Mouse (Mus musculus) forebrain, embryonic 13.5 days (tissue): ENCODE data around the gene Foxp1. TPM values are rescaled to one million over a fixed set of nuclear protein-coding genes. Genes with fewer than 3 reads are reported as not detected.

Experiments used
- ATAC-seq: fragments of 200-750 bp; cut with Nextera tagmentation; 2 replicates; pipeline ENCODE4 v1.8.0; 2017
- H3K27ac ChIP-seq: fragments of 300-500 bp; sonication (generic); 2 replicates; pipeline ENCODE4 v1.5.1; 2015; ENCODE audit warnings: inconsistent platforms, mild to moderate bottlenecking, moderate library complexity
- H3K27me3 ChIP-seq: fragments of 300-500 bp; sonication (generic); 2 replicates; pipeline ENCODE4 v1.6.1; 2015; ENCODE audit warnings: mild to moderate bottlenecking, inconsistent platforms
- H3K36me3 ChIP-seq: fragments of 300-500 bp; sonication (generic); 2 replicates; pipeline ENCODE4 v1.6.1; 2015; ENCODE audit warnings: mild to moderate bottlenecking, inconsistent platforms; ENCODE audit not compliant: poor library complexity, severe bottlenecking
- H3K4me1 ChIP-seq: fragments of 300-500 bp; sonication (generic); 2 replicates; pipeline ENCODE4 v1.6.1; 2015; ENCODE audit warnings: inconsistent platforms
- H3K4me2 ChIP-seq: fragments of 300-500 bp; sonication (generic); 2 replicates; pipeline ENCODE4 v1.6.1; 2015; ENCODE audit warnings: inconsistent platforms, mild to moderate bottlenecking, moderate library complexity
- H3K4me3 ChIP-seq: fragments of 300-500 bp; sonication (generic); 2 replicates; pipeline ENCODE4 v1.5.1; 2015; ENCODE audit warnings: mild to moderate bottlenecking, inconsistent platforms
- H3K9ac ChIP-seq: fragments of 300-500 bp; sonication (generic); 2 replicates; pipeline ENCODE4 v1.6.1; 2015; ENCODE audit warnings: mild to moderate bottlenecking, inconsistent platforms
- H3K9me3 ChIP-seq: fragments of 300-500 bp; sonication (generic); replicated peaks from 2 replicates; pipeline ENCODE4 v1.6.1; 2016; ENCODE audit warnings: inconsistent platforms
- WGBS: fragments of 180-500 bp; shearing (Covaris S2); methylation state at CpG from one replicate; pipeline ENCODE4 v1.1.7; 2015; 5-methylcytosine and 5-hydroxymethylcytosine counted together
- polyA plus RNA-seq: library from polyadenylated mRNA; unstranded; fragments of >200 nt; fragmentation: Nextera tagmentation; extraction: Ambion mirVana; gene quantifications from 2 replicates; pipeline ENCODE4 v1.2.1, GENCODE M21; 2015

Foxp1 gene
- polyA plus RNA-seq, 1 experiment from 2014 or later, result 51.3 TPM

DNA sequence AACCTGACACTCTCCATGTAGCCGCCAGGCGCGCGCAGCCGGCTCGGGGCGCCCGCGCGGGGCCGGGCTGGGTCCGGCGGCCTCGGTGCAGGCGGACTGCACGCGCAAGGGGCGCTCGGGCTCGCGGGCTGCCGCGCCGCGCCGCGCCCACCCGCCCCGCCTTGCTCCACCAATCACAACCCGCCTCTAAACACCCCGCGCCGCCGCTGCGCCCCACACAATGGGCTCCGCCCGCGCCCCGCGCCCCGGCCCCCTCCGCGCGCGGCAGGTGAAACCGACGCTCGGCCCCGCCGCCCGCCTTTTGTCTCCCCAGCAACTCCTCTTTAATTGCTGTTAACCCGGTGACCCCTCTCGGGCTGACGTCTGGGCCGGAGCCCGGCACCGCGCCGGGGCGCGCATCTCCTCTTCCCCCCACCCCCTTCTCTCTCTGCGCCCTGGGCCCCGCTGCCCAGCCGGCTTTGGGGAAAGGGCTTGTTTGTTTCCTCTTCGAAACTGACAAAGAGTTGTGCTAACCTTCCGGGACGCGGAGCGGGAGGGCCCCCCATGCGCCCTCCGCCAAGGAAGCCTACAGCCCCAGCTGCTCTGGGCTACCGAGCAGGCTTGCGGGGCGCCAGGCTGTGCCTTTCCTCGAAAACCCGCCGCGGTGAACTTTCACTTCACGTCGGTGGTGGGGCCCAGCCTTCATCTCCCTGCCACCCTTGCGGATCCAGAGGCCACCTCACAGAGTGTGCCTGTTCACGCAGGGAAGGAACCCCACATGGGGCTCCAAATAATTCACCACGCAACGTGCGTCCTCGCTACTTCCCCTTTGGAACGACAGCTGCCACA, 494.1 kb downstream of the Foxp1 start:
- H3K4me1 ChIP-seq, result peaks cover 44% of the 10 kb centered on the region
- H3K36me3 ChIP-seq, result no peaks in the 10 kb centered on the region
- peak overlapping the region; percentile 81 for H3K9ac ChIP-seq
- peak overlapping the region; percentile 65 for H3K4me3 ChIP-seq
- peak; percentile 98 for ATAC-seq
- under 1% methylated on average over 60 of the region's 87 CpGs for WGBS
- H3K4me2 ChIP-seq, result peak overlapping the region; percentile 89
- H3K9me3 ChIP-seq, result no peaks in the 10 kb centered on the region
- peak overlapping the region; percentile 89 for H3K27ac ChIP-seq
- H3K27me3 ChIP-seq, result 0 out of 2 replicates have a peak, but pooled peaks cover 4% of the 10 kb centered on the region

DNA sequence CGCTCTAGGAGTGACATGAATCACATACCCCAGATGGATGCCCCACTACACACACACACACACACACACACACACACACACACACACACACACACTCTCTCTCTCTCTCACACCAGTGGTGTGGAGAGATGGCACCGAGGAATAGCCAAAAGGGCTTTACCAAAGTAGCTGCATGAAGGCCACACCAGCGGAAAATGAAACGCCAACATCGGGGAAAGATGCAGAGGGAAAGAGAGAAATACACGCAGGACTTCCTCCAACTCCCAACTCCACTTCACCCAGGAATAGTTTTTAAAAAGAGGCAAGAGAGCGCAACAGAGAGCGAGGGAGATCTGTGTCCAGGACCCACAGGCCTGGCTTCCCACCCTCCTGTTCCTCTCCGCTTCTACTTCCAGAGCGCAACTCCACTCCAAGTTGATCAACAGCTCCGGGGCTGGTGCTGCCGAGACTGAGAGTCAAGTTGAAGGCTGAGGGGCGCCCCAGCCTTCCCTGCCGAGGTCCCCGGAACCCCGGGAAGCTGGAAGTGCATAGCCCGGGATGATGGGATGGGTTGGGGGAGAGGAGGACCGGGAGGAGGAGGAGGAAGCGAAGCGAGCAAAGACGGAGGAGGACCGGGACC, 494.9 kb downstream of the Foxp1 start:
- H3K4me3 ChIP-seq, result peak overlapping the region; percentile 65
- H3K27ac ChIP-seq, result peak overlapping the region; percentile 89
- H3K36me3 ChIP-seq, result no peaks in the 10 kb centered on the region
- peak overlapping the region; percentile 81 for H3K9ac ChIP-seq
- H3K9me3 ChIP-seq, result no peaks in the 10 kb centered on the region
- 0 out of 2 replicates have a peak, but pooled peaks cover 4% of the 10 kb centered on the region for H3K27me3 ChIP-seq
- H3K4me2 ChIP-seq, result peak overlapping the region; percentile 89
- 1% methylated on average over 20 of the region's 22 CpGs for WGBS
- ATAC-seq, result no peak; the same call in 1 of the 2 replicates
- peaks cover 44% of the 10 kb centered on the region for H3K4me1 ChIP-seq

- Histone ChIP-seq H3K27ac (no peak overlapping the region), H3K27me3 (0 out of 2 replicates have a peak, but pooled peaks cover 4% of the 10 kb centered on the region), H3K9me3 (no peaks in the 10 kb centered on the region), H3K4me2 (peak overlapping the region; percentile 89), H3K4me3 (peak overlapping the region; percentile 65), H3K9ac (peak overlapping the region; percentile 81), H3K4me1 (peaks cover 48% of the 10 kb centered on the region), H3K36me3 (no peaks in the 10 kb centered on the region)
- 13% methylated on average over 19 of the region's 19 CpGs for WGBS
- no peak for ATAC-seq
These were observed 495.6 kb downstream of the Foxp1 start for GRCm38 (mm10) chr6:99026635-99027541.

DNA sequence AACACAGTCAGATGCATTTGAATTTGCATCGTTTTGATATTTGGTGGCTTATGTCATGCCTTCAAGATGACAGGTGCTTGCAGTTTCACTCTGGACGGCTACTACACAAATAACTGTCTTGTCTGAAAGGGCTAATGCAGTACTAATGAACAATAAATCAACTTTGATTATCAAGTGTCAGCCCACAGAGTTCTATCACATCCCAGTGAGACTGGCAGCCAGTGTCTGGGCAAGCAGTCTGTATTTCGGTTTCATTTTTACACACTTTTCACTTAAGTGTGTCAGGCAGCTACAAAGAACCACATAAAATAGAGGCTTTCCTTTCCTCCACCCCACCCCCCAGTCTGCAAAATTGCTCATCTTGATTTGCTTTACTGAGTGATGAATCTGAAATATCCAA, 496.5 kb downstream of the Foxp1 start:
- ATAC-seq, result no peak
- Histone ChIP-seq H3K4me1 (peaks cover 52% of the 10 kb centered on the region), H3K9ac (peak overlapping the region; percentile 18), H3K4me2 (peak overlapping the region; percentile 47), H3K36me3 (no peaks in the 10 kb centered on the region), H3K4me3 (peak overlapping the region; percentile 9), H3K27me3 (0 out of 2 replicates have a peak, but pooled peaks cover 6% of the 10 kb centered on the region), H3K27ac (no peak overlapping the region; the same call in 1 of the 2 replicates), H3K9me3 (no peaks in the 10 kb centered on the region)
- WGBS, result 50% methylated on average over 3 of the region's 3 CpGs

DNA sequence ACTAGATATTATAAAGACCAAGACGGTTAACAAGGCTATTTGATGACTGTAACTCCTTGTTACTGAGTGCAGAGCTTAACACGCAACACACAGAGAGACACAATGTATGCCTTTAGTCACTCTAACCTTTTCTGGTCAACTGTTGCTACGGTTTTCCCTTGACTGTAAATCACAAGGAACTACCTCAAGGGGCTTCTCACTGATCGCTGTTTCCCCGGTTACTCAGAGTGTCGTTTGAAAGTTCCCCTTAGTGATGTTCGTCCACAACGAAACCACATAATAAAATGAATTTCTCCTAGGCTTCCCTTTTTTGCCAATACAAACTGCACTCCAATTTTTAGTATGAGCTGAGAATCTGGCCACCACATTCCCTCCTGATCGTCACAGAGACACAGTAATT, 497.9 kb downstream of the Foxp1 start:
- H3K27ac ChIP-seq, result no peak overlapping the region
- H3K36me3 ChIP-seq, result no peaks in the 10 kb centered on the region
- ATAC-seq, result no peak
- peaks cover 60% of the 10 kb centered on the region for H3K4me1 ChIP-seq
- H3K9me3 ChIP-seq, result no peaks in the 10 kb centered on the region
- 45% methylated on average over 9 of the region's 9 CpGs for WGBS
- peak overlapping the region; percentile 21 for H3K4me2 ChIP-seq
- no peak overlapping the region for H3K4me3 ChIP-seq
- 0 out of 2 replicates have a peak, but pooled peaks cover 6% of the 10 kb centered on the region for H3K27me3 ChIP-seq
- no peak overlapping the region for H3K9ac ChIP-seq

DNA sequence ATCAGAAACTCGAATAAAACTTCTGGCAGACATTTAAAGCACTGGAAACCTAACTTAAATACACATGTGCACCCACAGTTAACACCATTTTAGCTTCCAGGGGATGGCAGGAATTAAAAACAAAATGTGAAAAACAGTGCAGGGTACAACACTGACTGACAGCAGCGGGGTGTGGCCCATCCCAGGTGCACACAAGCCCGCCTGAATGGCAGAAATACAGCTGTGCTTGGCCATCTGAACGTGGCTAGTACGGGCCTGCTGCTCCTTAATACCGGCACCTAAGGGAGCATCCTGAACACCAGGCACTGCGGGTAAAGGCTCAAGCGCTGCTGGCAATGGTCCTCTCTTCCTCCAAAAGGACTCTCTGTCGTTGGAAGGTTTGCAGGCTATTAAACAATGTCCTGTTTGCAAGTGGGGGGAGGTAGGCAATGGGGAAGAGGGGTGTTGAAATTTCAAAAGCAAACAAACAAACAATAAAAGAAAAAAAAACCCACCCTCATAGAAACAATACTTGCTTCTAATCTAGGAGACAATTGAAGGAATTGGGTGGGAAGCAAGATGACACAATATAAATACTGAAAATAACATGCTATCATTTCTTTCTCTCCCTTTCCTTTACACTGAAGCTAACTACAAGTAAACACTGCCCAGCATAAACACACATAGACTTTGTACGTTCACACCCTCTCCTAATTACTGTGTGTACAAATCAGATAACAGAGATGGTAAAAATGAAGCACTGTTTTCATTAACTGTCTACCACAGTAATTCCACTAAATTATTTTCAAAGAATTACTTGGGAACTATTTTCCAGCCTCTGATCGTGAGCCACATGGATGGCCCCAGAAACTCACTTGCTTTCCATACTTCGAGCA, 501.7 kb downstream of the Foxp1 start:
- H3K4me2 ChIP-seq, result no peak overlapping the region
- H3K9me3 ChIP-seq, result no peaks in the 10 kb centered on the region
- no peak overlapping the region for H3K9ac ChIP-seq
- H3K4me3 ChIP-seq, result no peak overlapping the region
- H3K27ac ChIP-seq, result no peak overlapping the region
- H3K27me3 ChIP-seq, result peaks cover 15% of the 10 kb centered on the region; the same call in 1 of the 2 replicates
- no peak for ATAC-seq
- peaks cover 51% of the 10 kb centered on the region for H3K4me1 ChIP-seq
- H3K36me3 ChIP-seq, result 0 out of 2 replicates have a peak, but pooled peaks cover 2% of the 10 kb centered on the region
- 54% methylated on average over 12 of the region's 12 CpGs for WGBS

DNA sequence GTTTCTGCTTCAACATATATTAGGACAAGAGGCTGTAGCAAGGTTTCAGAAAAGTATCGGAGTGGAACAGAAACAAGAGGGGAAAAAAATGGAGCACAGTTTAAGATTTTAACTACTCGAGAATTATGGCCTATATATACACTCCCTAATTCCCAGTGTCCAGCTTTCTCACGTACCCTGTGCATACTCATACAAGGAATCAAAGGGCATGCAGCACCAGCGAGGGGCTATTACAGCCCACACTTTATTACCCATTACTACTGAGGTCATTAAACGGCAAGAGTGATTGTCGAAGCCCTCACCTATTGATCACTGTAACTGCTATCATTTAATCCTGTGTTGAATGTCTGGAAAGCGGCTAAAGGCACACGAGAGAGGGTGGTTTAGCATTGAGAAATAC, 502.8 kb downstream of the Foxp1 start:
- peaks cover 46% of the 10 kb centered on the region for H3K4me1 ChIP-seq
- ATAC-seq, result no peak
- no peak overlapping the region for H3K4me3 ChIP-seq
- no peaks in the 10 kb centered on the region for H3K9me3 ChIP-seq
- no peak overlapping the region for H3K9ac ChIP-seq
- H3K4me2 ChIP-seq, result no peak overlapping the region
- 0 out of 2 replicates have a peak, but pooled peaks cover 8% of the 10 kb centered on the region for H3K36me3 ChIP-seq
- 71% methylated on average over 8 of the region's 8 CpGs for WGBS
- H3K27ac ChIP-seq, result no peak overlapping the region
- peaks cover 17% of the 10 kb centered on the region; the same call in 1 of the 2 replicates for H3K27me3 ChIP-seq

DNA sequence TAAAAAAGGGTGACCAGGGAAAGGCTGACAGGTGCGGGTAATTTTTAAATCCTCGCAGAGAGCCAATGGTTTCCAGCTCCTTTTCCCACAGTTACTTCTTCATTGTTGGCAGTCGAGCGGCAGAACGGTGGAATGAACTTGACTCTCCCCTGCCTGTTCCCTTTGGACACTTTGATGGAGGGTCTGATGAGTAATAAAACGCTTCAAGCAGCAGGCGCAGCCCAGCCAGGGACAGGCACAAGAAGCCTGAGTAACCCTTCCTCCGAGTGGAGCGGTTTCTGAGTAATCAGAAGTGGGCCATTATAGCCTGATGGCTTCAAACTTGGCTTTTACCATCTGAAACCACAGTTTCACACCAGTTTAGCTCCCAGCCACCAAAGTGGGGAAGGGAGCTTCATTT, 503.3 kb downstream of the Foxp1 start:
- peaks cover 17% of the 10 kb centered on the region; the same call in 1 of the 2 replicates for H3K27me3 ChIP-seq
- no peak for ATAC-seq

DNA sequence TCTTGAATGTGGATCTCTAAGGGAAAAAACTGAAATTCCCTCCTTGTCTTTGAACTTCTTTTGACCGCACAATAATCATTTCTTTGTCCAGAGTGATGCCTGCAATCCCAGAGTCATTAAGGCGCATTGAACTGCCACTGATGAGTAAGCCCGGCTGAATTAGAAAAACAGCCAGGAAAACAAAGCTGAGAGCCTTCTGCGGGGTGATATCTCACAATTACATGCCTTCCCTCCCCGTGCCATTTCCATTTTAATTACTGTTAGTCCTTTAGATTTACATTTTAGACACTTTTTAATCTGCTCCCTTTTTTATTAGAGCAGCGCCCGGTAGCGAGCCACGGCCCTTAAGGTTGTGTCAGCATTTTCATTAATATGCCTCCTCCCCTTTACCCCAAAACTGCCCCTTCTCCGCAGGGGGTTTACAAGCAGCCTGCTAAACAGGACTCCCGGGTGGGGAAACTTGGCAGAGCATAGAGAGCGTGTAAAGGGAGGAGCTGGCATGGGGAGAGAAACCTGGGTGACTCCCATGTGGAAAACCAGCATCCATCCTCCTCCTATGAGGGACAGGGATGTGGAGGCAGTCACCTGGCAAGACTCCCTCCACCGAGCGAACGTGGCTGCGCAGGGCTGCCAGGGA, 508.5 kb downstream of the Foxp1 start:
- Histone ChIP-seq H3K36me3 (peaks cover 9% of the 10 kb centered on the region; the same call in 1 of the 2 replicates), H3K27ac (peak overlapping the region; percentile 16; the same call in 1 of the 2 replicates), H3K4me2 (peak overlapping the region; percentile 11), H3K9ac (no peak overlapping the region), H3K4me3 (no peak overlapping the region), H3K9me3 (no peaks in the 10 kb centered on the region), H3K27me3 (peaks cover 11% of the 10 kb centered on the region; the same call in 1 of the 2 replicates), H3K4me1 (peaks cover 41% of the 10 kb centered on the region)
- 13% methylated on average over 16 of the region's 16 CpGs for WGBS
- peak; percentile 66 for ATAC-seq

More for the DNA sequence above, 503.3 kb downstream of the Foxp1 start:
- no peak overlapping the region for H3K4me2 ChIP-seq
- no peak overlapping the region for H3K9ac ChIP-seq
- WGBS, result 39% methylated on average over 9 of the region's 9 CpGs
- peaks cover 46% of the 10 kb centered on the region for H3K4me1 ChIP-seq
- no peak overlapping the region for H3K4me3 ChIP-seq
- no peak overlapping the region for H3K27ac ChIP-seq
- H3K9me3 ChIP-seq, result no peaks in the 10 kb centered on the region
- 0 out of 2 replicates have a peak, but pooled peaks cover 9% of the 10 kb centered on the region for H3K36me3 ChIP-seq

- peak overlapping the region; percentile 11 for H3K4me2 ChIP-seq
- ATAC-seq, result no peak
- no peak overlapping the region for H3K27ac ChIP-seq
- 13% methylated on average over 14 of the region's 14 CpGs for WGBS
- H3K4me3 ChIP-seq, result no peak overlapping the region
- peaks cover 4% of the 10 kb centered on the region for H3K9me3 ChIP-seq
- H3K36me3 ChIP-seq, result peaks cover 13% of the 10 kb centered on the region
- H3K9ac ChIP-seq, result no peak overlapping the region
- peaks cover 35% of the 10 kb centered on the region for H3K4me1 ChIP-seq
- peaks cover 11% of the 10 kb centered on the region; the same call in 1 of the 2 replicates for H3K27me3 ChIP-seq
These were observed 509.2 kb downstream of the Foxp1 start for GRCm38 (mm10) chr6:99013119-99013865.
